Mouse (Mus musculus) liver, adult 2 months (tissue): ENCODE measurements around the gene Cog1.

Experiments
- CTCF ChIP-seq: fragments of 200-500 bp; IDR thresholded peaks from 2 replicates; pipeline ENCODE4 v1.5.1; 2011; ENCODE audit warnings: low read depth, low read length, control low read depth
- POLR2A ChIP-seq: fragments of 200-500 bp; IDR thresholded peaks from 2 replicates; pipeline ENCODE4 v1.6.1; 2011; ENCODE audit warnings: low read length, control low read depth; ENCODE audit not compliant: insufficient read depth; ENCODE audit errors: extremely low read depth

GRCm38 (mm10) chr11:113691318-113691717 lies 42.3 kb downstream of the Cog1 start:
- TF ChIP-seq CTCF (no peak), POLR2A (no peak)
